Mouse (Mus musculus) intestine, embryonic 16.5 days (tissue): Measurements from ENCODE around the gene Rtl6. TPM values are rescaled to one million over a fixed set of nuclear protein-coding genes. Genes with fewer than 3 reads are reported as not detected.

Source experiments
- ATAC-seq: fragments of 200-750 bp; cut with Nextera tagmentation; 2 replicates; pipeline ENCODE4 v1.8.0; 2017; ENCODE audit warnings: moderate TSS enrichment, moderate library complexity
- H3K27ac ChIP-seq: fragments of 300-500 bp; sonication (generic); 2 replicates; pipeline ENCODE4 v1.5.1; 2014; ENCODE audit warnings: mild to moderate bottlenecking, low read length
- H3K27me3 ChIP-seq: fragments of 300-500 bp; sonication (generic); replicated peaks from 2 replicates; pipeline ENCODE4 v1.6.1; 2014; ENCODE audit warnings: low read length, control low read depth, mixed read lengths; ENCODE audit not compliant: control insufficient read depth, insufficient read depth
- H3K36me3 ChIP-seq: fragments of 300-500 bp; sonication (generic); 2 replicates; pipeline ENCODE4 v1.6.1; 2014; ENCODE audit warnings: low read length, control low read depth; ENCODE audit not compliant: control insufficient read depth, insufficient read depth
- H3K4me1 ChIP-seq: fragments of 300-500 bp; sonication (generic); 2 replicates; pipeline ENCODE4 v1.6.1; 2014; ENCODE audit warnings: low read length, control low read depth, mixed read lengths; ENCODE audit not compliant: control insufficient read depth, insufficient read depth
- H3K4me2 ChIP-seq: fragments of 300-500 bp; sonication (generic); 2 replicates; pipeline ENCODE4 v1.6.1; 2014; ENCODE audit warnings: low read depth, low read length, control low read depth
- H3K4me3 ChIP-seq: fragments of 300-500 bp; sonication (generic); 2 replicates; pipeline ENCODE4 v1.5.1; 2014; ENCODE audit warnings: mild to moderate bottlenecking, low read length
- H3K9ac ChIP-seq: fragments of 300-500 bp; sonication (generic); 2 replicates; pipeline ENCODE4 v1.6.1; 2014; ENCODE audit warnings: low read depth, low read length
- H3K9me3 ChIP-seq: fragments of 300-500 bp; sonication (generic); 2 replicates; pipeline ENCODE4 v1.6.1; 2016; ENCODE audit warnings: low read length, control low read depth; ENCODE audit not compliant: control insufficient read depth
- WGBS: fragments of 180-500 bp; shearing (Covaris S2); extraction: QIAGEN DNeasy Blood & Tissue Kit; methylation state at CpG from one replicate; pipeline ENCODE4 v1.1.7; 2014; 5-methylcytosine and 5-hydroxymethylcytosine counted together
- polyA plus RNA-seq: library from polyadenylated mRNA; unstranded; fragments of >200 nt; fragmentation: Nextera tagmentation; extraction: Ambion mirVana; gene quantifications from 2 replicates; pipeline ENCODE4 v1.2.1, GENCODE M21; 2015

The Rtl6 gene
- polyA plus RNA-seq, 1 experiment from 2014 or later, result 8.1 TPM

DNA sequence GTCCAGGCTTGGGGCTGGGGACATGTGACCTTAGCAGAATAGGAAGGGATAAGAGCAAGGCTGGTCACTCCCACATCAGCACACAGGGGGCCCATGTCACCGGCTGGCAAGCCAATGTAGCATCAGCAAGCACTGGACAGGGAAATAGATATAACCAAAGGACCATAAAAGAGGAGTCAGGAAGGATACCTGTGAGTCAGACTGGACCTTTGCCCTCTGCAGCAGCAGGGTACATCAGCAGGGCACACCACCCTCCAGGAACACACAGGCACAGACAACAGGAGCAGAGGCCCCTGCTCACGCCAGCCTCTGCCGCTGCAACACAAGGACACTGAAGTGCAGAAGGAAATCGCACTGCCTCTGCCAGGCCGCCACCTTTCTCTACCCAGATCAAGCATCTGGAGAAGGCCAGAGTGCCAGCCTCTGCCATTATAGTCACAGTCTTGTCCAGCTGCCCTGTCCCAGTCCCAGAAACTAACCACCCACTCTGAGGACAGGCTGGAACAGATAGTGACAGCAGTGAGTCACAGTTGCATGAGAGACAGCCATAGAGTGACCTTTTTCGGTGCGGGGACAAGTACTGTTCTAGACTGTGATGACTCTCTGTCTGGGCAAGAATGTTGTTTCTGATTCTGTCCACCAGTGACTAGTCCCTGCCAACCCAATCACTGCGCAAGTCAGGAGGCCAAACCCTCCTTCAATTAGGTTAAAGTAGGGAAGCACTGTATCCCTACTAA is 34.5 kb downstream of the Rtl6 start:
- H3K4me1 ChIP-seq, result 0 out of 2 replicates have a peak, but pooled peaks cover 3% of the 10 kb centered on the region
- WGBS, result 66% methylated on average over 8 of the region's 8 CpGs
- H3K9me3 ChIP-seq, result no peaks in the 10 kb centered on the region
- no peaks in the 10 kb centered on the region for H3K36me3 ChIP-seq
- peak; percentile 97 for ATAC-seq
- 0 out of 2 replicates have a peak overlapping the region, but pooled peaks have one; percentile 42 for H3K27ac ChIP-seq
- no peak overlapping the region; the same call in 1 of the 2 replicates for H3K9ac ChIP-seq
- no peak overlapping the region for H3K4me2 ChIP-seq
- no peaks in the 10 kb centered on the region for H3K27me3 ChIP-seq
- H3K4me3 ChIP-seq, result no peak overlapping the region

DNA sequence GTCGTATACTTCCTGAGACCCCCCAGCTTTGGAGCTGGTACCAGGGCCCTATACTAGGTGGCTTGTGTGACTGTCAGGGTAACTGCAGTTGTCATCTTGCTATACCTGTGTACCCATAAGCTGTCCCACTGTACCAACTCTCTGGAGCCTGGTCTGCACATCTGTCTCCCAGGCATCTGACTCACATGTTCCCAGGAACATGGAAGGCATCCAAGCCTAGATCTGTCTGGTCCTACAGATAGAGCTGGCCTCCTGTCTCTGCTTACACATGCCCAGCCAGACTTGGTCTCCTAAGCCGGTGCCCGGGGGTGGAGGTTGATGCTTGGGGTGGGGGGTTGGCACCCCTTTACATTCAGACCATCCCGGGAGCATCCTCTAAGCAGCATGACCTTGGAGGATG is 36.1 kb downstream of the Rtl6 start:
- Histone ChIP-seq H3K4me3 (no peak overlapping the region), H3K27ac (no peak overlapping the region), H3K9me3 (no peaks in the 10 kb centered on the region), H3K27me3 (no peaks in the 10 kb centered on the region), H3K4me2 (no peak overlapping the region), H3K9ac (no peak overlapping the region), H3K36me3 (no peaks in the 10 kb centered on the region), H3K4me1 (0 out of 2 replicates have a peak, but pooled peaks cover 3% of the 10 kb centered on the region)
- WGBS, result 83% methylated on average over 4 of the region's 4 CpGs
- ATAC-seq, result no peak

- no peak overlapping the region for H3K27ac ChIP-seq
- H3K27me3 ChIP-seq, result no peaks in the 10 kb centered on the region
- 65% methylated on average over 8 of the region's 8 CpGs for WGBS
- no peak overlapping the region for H3K4me2 ChIP-seq
- no peak for ATAC-seq
- no peaks in the 10 kb centered on the region for H3K36me3 ChIP-seq
- no peaks in the 10 kb centered on the region for H3K9me3 ChIP-seq
- H3K9ac ChIP-seq, result no peak overlapping the region
- 0 out of 2 replicates have a peak, but pooled peaks cover 3% of the 10 kb centered on the region for H3K4me1 ChIP-seq
- no peak overlapping the region for H3K4me3 ChIP-seq
Measured at GRCm38 (mm10) chr15:84518540-84518939, 39.1 kb downstream of the Rtl6 start.

- ATAC-seq, result no peak
- no peak overlapping the region for H3K27ac ChIP-seq
- H3K36me3 ChIP-seq, result no peaks in the 10 kb centered on the region
- no peaks in the 10 kb centered on the region for H3K4me1 ChIP-seq
- no peak overlapping the region for H3K4me2 ChIP-seq
- H3K27me3 ChIP-seq, result no peaks in the 10 kb centered on the region
- no peaks in the 10 kb centered on the region for H3K9me3 ChIP-seq
- 57% methylated on average over 5 of the region's 5 CpGs for WGBS
- no peak overlapping the region for H3K4me3 ChIP-seq
- H3K9ac ChIP-seq, result no peak overlapping the region
Measured at GRCm38 (mm10) chr15:84512626-84513296, 44.9 kb downstream of the Rtl6 start.

DNA sequence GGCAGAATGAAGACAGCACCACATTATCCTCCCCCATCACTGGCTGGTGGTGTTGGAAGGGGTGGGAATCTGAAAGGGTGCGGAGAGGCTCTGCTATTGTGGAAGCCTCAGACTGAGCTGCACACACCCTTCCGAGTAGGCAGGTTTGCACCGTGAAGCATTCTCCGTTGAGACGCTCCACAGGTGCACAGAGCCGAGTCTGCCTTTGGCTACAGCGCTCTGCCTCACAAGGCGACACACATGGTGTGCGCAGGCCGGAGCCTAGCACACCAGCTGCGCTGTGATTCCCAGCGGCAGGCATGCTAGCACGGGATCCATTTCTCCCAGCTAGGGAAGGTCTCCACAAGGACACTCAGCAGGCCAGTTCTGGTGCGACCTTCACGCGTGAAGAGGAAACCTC is 47.6 kb downstream of the Rtl6 start:
- ATAC-seq, result no peak
- Histone ChIP-seq H3K9ac (no peak overlapping the region), H3K27ac (no peak overlapping the region), H3K4me3 (no peak overlapping the region), H3K27me3 (no peaks in the 10 kb centered on the region), H3K9me3 (no peaks in the 10 kb centered on the region), H3K4me1 (no peaks in the 10 kb centered on the region), H3K4me2 (no peak overlapping the region), H3K36me3 (no peaks in the 10 kb centered on the region)
- 66% methylated on average over 16 of the region's 16 CpGs for WGBS

DNA sequence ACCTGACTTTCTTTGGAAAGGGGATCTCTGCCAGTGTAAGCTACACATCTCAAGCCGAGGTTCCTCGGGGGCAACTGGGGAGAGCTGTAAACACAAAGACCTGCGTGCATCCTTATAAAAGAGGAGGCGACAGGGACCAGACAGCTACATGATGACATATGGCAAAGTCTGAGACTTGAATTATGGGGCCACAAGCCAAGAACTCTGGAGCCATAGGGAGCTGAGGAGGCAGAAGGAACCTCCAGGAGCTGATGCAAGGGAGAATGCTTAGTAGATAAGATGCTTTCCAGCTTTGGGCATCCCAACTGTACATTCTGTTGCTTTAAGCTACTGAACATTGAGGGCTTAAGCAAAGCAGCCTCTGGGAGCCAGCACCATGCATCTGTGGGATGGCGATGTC is 48.5 kb downstream of the Rtl6 start:
- Histone ChIP-seq H3K4me3 (no peak overlapping the region), H3K27ac (no peak overlapping the region), H3K9ac (no peak overlapping the region), H3K36me3 (no peaks in the 10 kb centered on the region), H3K4me1 (no peaks in the 10 kb centered on the region), H3K4me2 (no peak overlapping the region), H3K9me3 (no peaks in the 10 kb centered on the region), H3K27me3 (no peaks in the 10 kb centered on the region)
- 49% methylated on average over 5 of the region's 5 CpGs for WGBS
- ATAC-seq, result no peak

DNA sequence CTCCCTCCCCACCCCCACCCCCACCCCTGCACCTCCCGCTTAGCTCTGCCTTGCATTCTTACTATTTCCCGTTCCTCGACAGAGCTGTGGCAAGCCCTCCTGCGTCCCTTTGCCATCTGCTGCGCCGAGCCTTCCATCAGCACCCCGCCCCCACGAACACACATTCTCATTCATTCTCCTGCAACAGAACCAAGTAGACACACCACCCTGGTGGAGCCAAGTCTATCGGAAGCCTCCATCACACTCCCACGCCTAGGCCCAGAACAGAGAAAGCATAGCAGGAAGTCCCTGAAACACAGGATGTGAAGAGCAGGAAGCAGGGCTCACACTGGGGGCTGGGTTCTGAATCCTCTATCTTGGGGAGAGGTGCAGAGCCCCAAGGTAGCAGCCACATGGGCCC is 51.6 kb downstream of the Rtl6 start:
- Histone ChIP-seq H3K9me3 (no peaks in the 10 kb centered on the region), H3K36me3 (no peaks in the 10 kb centered on the region), H3K4me3 (no peak overlapping the region), H3K27ac (no peak overlapping the region), H3K4me2 (no peak overlapping the region), H3K27me3 (no peaks in the 10 kb centered on the region), H3K9ac (no peak overlapping the region), H3K4me1 (no peaks in the 10 kb centered on the region)
- no peak for ATAC-seq
- WGBS, result 78% methylated on average over 10 of the region's 10 CpGs

DNA sequence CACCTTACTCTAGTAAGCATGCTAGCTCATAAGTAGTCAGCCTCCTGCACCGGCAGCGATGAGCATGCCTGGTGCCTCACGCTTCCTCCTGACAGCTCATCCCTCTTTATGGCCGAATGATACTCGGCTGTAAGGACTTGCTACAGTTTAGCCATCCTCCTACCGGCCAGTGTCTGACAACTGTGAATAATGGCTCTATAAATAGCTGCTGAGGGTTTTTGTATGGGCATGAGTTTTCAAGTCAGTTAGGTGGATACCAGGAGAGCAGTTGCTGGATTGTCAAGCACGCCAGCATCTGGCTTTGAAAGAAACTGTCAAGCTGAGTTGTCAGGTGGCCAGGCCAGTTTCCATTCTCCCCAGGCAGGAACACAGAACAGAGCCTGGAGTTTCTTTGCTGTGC is 52.7 kb downstream of the Rtl6 start:
- H3K4me1 ChIP-seq, result no peaks in the 10 kb centered on the region
- H3K9me3 ChIP-seq, result no peaks in the 10 kb centered on the region
- 22% methylated on average over 7 of the region's 7 CpGs for WGBS
- no peak overlapping the region for H3K27ac ChIP-seq
- H3K27me3 ChIP-seq, result no peaks in the 10 kb centered on the region
- no peak overlapping the region for H3K4me3 ChIP-seq
- no peak overlapping the region for H3K9ac ChIP-seq
- H3K4me2 ChIP-seq, result no peak overlapping the region
- no peaks in the 10 kb centered on the region for H3K36me3 ChIP-seq
- no peak for ATAC-seq
